Mouse (Mus musculus) cerebellum, adult 2 months (tissue): ENCODE results near the gene Ipcef1. TPM values are rescaled to one million over a fixed set of nuclear protein-coding genes. Genes with fewer than 3 reads are reported as not detected.

ENCODE experiments used
- DNase-seq, 2 experiments: peaks; one replicate each; pipeline ENCODE4 v3.0.0; 2021
- H3K27ac ChIP-seq: fragments of 200-500 bp; 2 replicates; pipeline ENCODE4 v1.5.1; 2012; ENCODE audit warnings: low read length, control low read depth, inconsistent platforms; ENCODE audit not compliant: insufficient read depth
- H3K27me3 ChIP-seq: fragments of 200-500 bp; 2 replicates; pipeline ENCODE4 v1.6.1; 2012; ENCODE audit warnings: inconsistent platforms, mild to moderate bottlenecking, low read length, moderate library complexity; ENCODE audit not compliant: control insufficient read depth, insufficient read depth
- H3K4me1 ChIP-seq: fragments of 200-500 bp; 2 replicates; pipeline ENCODE4 v1.6.1; 2011; ENCODE audit warnings: low read length; ENCODE audit not compliant: control insufficient read depth, insufficient read depth
- H3K4me3 ChIP-seq: fragments of 200-500 bp; replicated peaks from 2 replicates; pipeline ENCODE3; 2011; ENCODE audit warnings: mild to moderate bottlenecking, low read depth, low read length, control low read depth; ENCODE audit not compliant: insufficient read depth
- CTCF ChIP-seq: fragments of 200-500 bp; IDR thresholded peaks from 2 replicates; pipeline ENCODE4 v1.5.1; 2011; ENCODE audit warnings: low read depth, mild to moderate bottlenecking, control low read depth, low read length, moderate library complexity, borderline replicate concordance; ENCODE audit not compliant: insufficient read depth
- POLR2A ChIP-seq: fragments of 200-500 bp; IDR thresholded peaks from 2 replicates; pipeline ENCODE4 v1.6.1; 2011; ENCODE audit warnings: low read length, control low read depth, borderline replicate concordance; ENCODE audit not compliant: insufficient read depth
- WGBS: fragments of 180-500 bp; shearing (Covaris S2); methylation state at CpG from one replicate; pipeline ENCODE4 v1.1.7; 2018; 5-methylcytosine and 5-hydroxymethylcytosine counted together
- polyA plus RNA-seq: library from polyadenylated mRNA; depleted of rRNA; stranded (reverse); fragments of >200 nt; gene quantifications from 2 replicates; pipeline ENCODE4 v1.2.3, GENCODE M21; 2012

Gene Ipcef1
- polyA plus RNA-seq, 1 experiment = 22.5 TPM

DNA sequence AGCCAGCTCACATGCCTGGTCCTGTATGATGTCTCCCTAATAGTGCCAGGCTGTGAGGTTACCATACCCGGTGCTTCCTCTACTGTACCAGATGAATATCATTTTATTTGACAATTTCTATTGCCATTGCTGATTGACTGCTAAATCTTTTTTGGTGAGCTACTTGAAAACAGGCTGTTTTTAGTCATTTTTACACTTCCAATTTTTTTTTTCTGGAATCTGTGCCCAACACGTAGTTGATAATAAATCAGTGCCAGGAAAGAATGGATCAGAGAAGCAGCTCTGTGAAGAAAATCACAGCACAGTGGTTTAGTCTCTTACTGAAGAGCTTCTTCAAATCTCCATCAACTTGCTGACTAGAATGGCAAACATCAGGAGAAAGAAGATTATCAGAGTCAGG lies 125.6 kb downstream of the Ipcef1 start:
- TF ChIP-seq CTCF (no peak), POLR2A (no peak)
- no peak for DNase-seq
- Histone ChIP-seq H3K4me1 (no peaks in the 10 kb centered on the region), H3K27ac (no peak overlapping the region), H3K27me3 (no peaks in the 10 kb centered on the region), H3K4me3 (no peak overlapping the region)
- 67% methylated on average over 2 of the region's 2 CpGs for WGBS

- Histone ChIP-seq H3K4me1 (peaks cover 9% of the 10 kb centered on the region; the same call in 1 of the 2 replicates), H3K27ac (no peak overlapping the region; the same call in 1 of the 2 replicates), H3K27me3 (no peaks in the 10 kb centered on the region), H3K4me3 (no peak overlapping the region)
- peak; percentile 66 to 91 for DNase-seq
- WGBS = 2% methylated on average over 6 of the region's 6 CpGs
- TF ChIP-seq POLR2A = no peak
- no peak for TF ChIP-seq CTCF
Measured at GRCm38 (mm10) chr10:6916545-6917257, 135.6 kb downstream of the Ipcef1 start.

- WGBS = 69% methylated on average over 1 of the region's 1 CpGs
- no peak overlapping the region for H3K4me3 ChIP-seq
- peaks cover 9% of the 10 kb centered on the region; the same call in 1 of the 2 replicates for H3K4me1 ChIP-seq
- no peaks in the 10 kb centered on the region for H3K27me3 ChIP-seq
- DNase-seq = no peak
- TF ChIP-seq POLR2A (no peak), CTCF (no peak)
- H3K27ac ChIP-seq = no peak overlapping the region
Measured at GRCm38 (mm10) chr10:6915991-6916390, 136.3 kb downstream of the Ipcef1 start.

DNA sequence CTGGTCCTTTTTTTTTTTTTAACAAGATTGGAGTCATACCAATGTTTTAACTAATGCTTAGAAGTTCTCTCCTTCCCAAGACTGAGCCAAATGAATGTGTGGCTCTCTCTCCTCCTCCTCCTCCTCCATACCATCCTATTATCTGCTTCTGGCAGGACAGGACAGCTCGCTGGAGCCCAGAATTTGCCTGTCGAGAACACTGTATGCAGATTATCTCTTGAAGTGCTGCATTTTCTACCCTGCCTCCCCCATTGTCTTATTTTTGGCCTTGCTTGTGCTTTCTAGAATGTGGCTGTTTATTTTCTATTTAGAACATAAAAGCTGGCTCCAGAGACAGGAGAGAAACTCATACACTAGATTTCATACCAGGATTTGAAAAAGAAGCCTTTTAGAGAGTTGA lies 142.5 kb downstream of the Ipcef1 start:
- H3K27me3 ChIP-seq = no peaks in the 10 kb centered on the region
- H3K27ac ChIP-seq = no peak overlapping the region
- 38% methylated on average over 2 of the region's 2 CpGs for WGBS
- no peaks in the 10 kb centered on the region for H3K4me1 ChIP-seq
- DNase-seq = no peak
- no peak overlapping the region for H3K4me3 ChIP-seq
- no peak for TF ChIP-seq CTCF

DNA sequence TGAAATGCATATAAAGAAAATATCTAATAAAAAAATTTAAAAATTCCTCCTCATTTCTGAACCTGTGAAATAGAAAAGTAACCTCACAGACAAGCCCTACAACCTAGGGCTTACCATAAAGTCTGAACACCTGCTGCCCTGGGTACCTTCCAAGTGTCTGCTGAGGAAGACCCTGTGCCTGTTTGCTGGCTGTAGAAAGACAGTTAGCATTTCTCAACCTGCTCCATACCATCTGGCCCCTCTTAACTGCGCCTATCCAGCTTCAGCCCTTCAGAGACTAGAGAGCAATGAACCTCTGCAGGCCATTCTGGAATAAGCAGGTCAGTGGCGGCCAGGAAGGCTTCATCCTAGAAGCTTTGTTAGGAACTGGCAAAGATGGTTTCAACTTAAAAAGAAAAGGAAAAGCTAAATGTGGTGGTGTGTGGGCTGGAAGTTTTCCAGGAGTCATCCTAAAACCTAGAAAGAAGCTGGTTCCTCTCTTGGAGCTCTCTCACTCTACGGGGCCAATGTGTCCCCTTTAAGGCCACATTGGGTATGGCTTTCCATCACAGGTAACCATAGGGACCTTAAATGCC lies 150.4 kb downstream of the Ipcef1 start:
- DNase-seq = peak; percentile 38 to 60
- Histone ChIP-seq H3K4me1 (peaks cover 2% of the 10 kb centered on the region; the same call in 1 of the 2 replicates), H3K27ac (peak overlapping the region; percentile 2; the same call in 1 of the 2 replicates), H3K27me3 (no peaks in the 10 kb centered on the region), H3K4me3 (no peak overlapping the region)
- TF ChIP-seq POLR2A (no peak), CTCF (no peak)
- 19% methylated on average over 3 of the region's 3 CpGs for WGBS

- TF ChIP-seq CTCF (no peak), POLR2A (no peak)
- no peak for DNase-seq
- Histone ChIP-seq H3K4me1 (peaks cover 2% of the 10 kb centered on the region; the same call in 1 of the 2 replicates), H3K4me3 (no peak overlapping the region), H3K27ac (no peak overlapping the region), H3K27me3 (no peaks in the 10 kb centered on the region)
- WGBS = 71% methylated on average over 4 of the region's 4 CpGs
Measured at GRCm38 (mm10) chr10:6900126-6900525, 152.2 kb downstream of the Ipcef1 start.

- WGBS = 79% methylated on average over 3 of the region's 3 CpGs
- H3K4me3 ChIP-seq = no peak overlapping the region
- H3K27ac ChIP-seq = no peak overlapping the region
- H3K4me1 ChIP-seq = no peaks in the 10 kb centered on the region
- TF ChIP-seq CTCF (no peak), POLR2A (no peak)
- no peak for DNase-seq
- no peaks in the 10 kb centered on the region for H3K27me3 ChIP-seq
Measured at GRCm38 (mm10) chr10:6896659-6897303, 155.5 kb downstream of the Ipcef1 start.
